Mouse (Mus musculus) heart, postnatal 0 days (tissue): ENCODE measurements around the gene Apol7e.

Experiments used
- CTCF ChIP-seq: IDR thresholded peaks from 2 replicates; pipeline ENCODE4 v1.5.1; 2016; ENCODE audit warnings: antibody characterized with exemption, control low read depth, low read depth
- EP300 ChIP-seq: IDR thresholded peaks from 2 replicates; pipeline ENCODE4 v1.6.1; 2016; ENCODE audit warnings: antibody characterized with exemption, low read depth

- TF ChIP-seq CTCF, result no peak
- TF ChIP-seq EP300, result no peak
These were observed 47.7 kb downstream of the Apol7e start for GRCm38 (mm10) chr15:77746326-77746725.
